Mouse (Mus musculus) liver, postnatal 0 days (tissue): ENCODE measurements around the gene Rpgrip1l.

Experiments used
- CTCF ChIP-seq: sonication (generic); IDR thresholded peaks from 2 replicates; pipeline ENCODE4 v1.5.1; 2016; ENCODE audit warnings: antibody characterized with exemption, low read depth
- EP300 ChIP-seq: IDR thresholded peaks from 2 replicates; pipeline ENCODE4 v1.6.1; 2016; ENCODE audit warnings: antibody characterized with exemption, low read depth, mild to moderate bottlenecking

DNA sequence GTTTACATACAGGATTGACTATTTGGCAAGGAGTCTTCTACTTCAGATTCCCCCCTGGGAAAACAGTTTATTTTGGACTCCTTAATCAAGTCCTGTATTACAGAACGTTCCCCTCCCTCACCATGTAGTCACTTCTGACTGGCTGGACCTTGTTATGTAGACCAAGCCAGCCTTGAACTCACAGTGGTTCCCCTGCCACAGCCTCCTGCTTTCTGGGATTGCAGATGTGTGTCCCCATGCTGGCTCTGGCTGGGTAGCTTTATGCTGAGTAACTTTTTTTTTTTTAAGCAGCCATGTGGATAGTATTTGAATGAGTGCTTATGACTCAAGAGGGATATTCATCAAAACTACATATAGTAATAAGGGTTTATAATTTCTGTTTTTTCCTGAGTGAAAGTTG lies 27.7 kb upstream of the Rpgrip1l start:
- no peak for TF ChIP-seq EP300
- no peak for TF ChIP-seq CTCF
